Mouse (Mus musculus): ENCODE results near the gene Hpse2.
"Not testable (repeated sequence)": the region's sequence is repeated elsewhere in the genome, so short reads cannot be mapped to it uniquely, and the experiment has no call there.

Hpse2 gene

DNA sequence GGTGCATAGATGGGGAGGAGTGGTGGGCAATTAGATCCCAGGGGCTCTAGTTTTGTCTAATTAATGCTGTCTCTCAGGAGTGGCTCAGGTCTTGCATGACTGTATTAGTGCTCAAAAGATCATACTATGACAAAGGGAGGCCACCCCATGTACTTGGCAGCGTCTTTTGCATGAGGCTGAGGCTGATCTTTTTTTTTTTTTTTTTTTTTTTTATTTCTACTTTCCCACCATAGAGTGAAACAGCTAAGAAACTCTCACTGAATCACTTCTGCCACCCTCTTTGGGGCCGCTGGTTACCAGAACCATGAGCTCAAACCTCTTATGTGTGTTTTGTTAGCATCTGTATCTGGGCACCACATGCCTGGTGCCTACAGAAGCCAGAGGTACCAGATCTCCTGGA lies 549.0 kb downstream of the Hpse2 start:
- DNase-seq: no peak

DNA sequence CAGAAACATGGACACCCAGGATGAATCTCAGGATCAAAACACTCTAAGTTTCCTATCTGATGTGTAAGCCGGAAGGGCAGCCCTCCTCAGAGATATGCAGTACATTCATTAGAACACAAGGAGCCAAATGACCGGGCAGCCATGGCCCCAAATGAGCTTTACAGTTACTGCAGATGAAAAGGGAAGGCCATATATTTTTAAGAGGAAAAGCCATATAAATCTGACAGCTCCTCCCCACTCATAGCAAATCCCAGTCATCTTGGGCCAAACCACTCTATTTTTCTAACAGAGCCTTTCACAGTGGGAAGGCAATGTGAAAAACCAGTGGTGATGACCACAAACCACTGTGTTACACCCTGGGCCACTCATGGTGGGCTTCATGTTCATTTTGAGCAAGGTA lies 549.9 kb downstream of the Hpse2 start:
- no peak for DNase-seq

- DNase-seq: no peak
These were observed 550.6 kb downstream of the Hpse2 start for GRCm38 (mm10) chr19:42837591-42837990.

DNA sequence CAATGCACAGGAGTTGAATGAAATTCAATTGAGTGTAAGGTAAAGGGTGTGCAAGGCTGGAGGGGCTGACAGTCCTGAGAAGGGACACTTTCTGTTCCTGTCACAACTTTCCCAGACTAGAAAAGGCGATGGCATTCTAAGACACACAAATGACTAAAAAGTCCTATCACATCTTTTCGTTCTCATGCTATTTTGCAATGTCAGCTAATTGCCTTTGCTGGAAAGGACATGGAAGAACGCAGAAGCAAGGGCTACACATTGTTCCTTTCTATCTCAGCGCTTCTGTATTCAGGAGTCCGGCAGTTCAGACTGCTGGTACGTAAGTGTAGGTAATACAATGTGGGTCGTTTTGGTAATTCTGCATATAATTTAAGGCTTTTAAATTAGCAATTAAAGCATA lies 555.0 kb downstream of the Hpse2 start:
- no peak for DNase-seq

GRCm38 (mm10) chr19:42832251-42832650 lies 555.9 kb downstream of the Hpse2 start:
- DNase-seq: no peak

- peak; percentile 33 for DNase-seq
These were observed 559.0 kb downstream of the Hpse2 start for GRCm38 (mm10) chr19:42829196-42829595.

GRCm38 (mm10) chr19:42827843-42828242 lies 560.3 kb downstream of the Hpse2 start:
- DNase-seq: no peak

DNA sequence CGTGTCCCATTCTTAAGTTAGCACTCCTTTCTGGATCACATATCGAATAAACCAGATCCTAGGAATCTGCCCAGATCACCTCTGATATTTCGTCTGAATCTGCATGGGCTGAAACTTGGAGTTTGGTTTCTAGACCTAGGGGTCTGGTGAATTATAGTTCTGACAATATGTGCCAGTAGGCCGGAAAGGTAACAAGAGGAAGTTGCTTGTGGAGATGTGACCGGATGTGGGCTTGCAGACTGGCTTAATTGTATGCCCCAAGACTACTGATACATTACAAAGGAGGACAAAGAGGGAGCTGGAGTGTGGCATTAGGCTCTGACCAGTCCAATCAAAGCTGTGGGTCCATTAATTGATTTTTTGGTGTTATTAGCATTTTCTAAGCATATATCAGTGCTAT lies 568.0 kb downstream of the Hpse2 start:
- no peak for DNase-seq

- no peak for DNase-seq
These were observed 570.4 kb downstream of the Hpse2 start for GRCm38 (mm10) chr19:42817761-42818160.

GRCm38 (mm10) chr19:42816261-42816660 lies 571.9 kb downstream of the Hpse2 start:
- no peak for DNase-seq

- DNase-seq: no peak
These were observed 578.0 kb downstream of the Hpse2 start for GRCm38 (mm10) chr19:42810140-42810539.

DNA sequence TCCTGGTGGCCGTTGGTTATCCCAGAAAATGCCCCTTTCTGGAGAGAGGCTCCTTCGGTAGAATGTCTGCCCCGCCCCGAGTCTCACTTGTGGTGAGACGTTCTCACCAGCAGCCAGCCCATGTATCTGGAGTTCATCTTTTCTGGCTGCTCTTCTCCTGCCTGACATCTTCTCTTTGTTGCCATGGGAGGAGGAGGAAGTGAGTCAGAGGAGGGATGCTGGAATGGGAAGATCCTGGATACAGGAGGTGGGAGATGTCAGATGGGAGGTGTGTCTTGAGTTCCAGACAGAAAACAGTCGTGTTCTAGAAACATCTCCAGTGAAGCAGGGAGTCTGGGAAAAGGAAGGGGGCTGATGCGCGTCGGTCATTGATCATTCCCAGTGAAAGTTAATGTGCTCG lies 578.7 kb downstream of the Hpse2 start:
- no peak for DNase-seq

GRCm38 (mm10) chr19:42797866-42798265 lies 590.3 kb downstream of the Hpse2 start:
- no peak for DNase-seq

DNA sequence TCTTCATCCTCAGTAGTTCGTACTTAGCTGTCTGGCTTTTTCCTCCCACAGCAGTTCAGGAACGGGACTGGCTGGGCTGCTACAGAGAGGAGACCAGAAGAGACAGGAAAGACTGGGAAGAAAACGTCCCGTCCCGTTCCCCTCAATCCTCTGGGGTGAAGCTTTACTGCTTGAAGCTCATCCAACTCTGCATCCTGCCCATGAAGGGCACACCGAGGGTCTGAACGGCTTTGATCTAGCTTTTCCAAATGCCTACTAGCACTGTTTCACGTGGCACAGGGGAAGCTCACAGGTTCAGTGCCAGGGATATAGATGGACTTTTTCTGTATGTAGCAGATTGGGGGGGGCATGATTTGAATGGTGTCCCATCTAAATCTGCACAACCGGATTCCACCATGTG lies 592.4 kb downstream of the Hpse2 start:
- DNase-seq: no peak

- DNase-seq: peak; percentile 93
These were observed 593.1 kb downstream of the Hpse2 start for GRCm38 (mm10) chr19:42794914-42795613.

DNA sequence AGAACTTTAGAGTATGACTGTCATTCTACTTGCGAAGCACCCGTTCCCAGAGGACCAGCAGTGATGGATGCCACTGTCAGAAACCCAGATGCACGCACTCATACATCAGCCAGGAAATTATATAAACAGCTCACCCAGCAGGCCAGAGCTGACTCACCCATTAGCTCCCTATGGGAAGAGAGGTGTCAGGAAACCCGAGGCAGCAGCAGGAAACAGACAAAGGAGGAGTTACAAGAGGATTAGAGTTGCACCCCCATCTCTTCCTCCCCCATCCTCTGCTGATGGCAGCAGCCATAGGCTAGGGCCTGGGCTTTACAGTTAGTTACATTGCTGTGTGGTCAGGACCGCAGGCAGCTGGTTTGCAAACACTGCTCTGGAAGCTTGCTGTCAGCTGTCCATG lies 599.8 kb downstream of the Hpse2 start:
- DNase-seq: no peak

- no peak for DNase-seq
These were observed 602.5 kb downstream of the Hpse2 start for GRCm38 (mm10) chr19:42785562-42786220.

DNA sequence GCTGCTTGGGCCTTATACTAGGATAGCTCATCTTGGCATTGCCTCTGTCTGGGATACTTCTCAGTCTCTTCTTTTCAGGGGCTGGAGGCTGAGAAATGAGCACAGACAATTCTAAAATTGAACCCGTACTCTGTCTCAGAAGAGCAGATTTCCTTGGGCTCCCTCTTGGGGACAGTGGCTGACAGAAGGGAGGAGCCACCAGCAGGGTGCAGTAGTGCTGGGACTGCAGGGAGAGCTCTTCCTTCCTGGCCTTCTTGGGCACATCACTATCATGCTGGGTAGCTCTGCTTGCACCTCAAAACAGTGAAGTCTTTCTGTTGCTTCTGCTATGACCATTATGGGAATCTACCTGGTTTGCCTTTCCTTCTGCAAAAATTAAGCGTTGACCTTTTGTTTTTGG lies 603.0 kb downstream of the Hpse2 start:
- no peak for DNase-seq

DNA sequence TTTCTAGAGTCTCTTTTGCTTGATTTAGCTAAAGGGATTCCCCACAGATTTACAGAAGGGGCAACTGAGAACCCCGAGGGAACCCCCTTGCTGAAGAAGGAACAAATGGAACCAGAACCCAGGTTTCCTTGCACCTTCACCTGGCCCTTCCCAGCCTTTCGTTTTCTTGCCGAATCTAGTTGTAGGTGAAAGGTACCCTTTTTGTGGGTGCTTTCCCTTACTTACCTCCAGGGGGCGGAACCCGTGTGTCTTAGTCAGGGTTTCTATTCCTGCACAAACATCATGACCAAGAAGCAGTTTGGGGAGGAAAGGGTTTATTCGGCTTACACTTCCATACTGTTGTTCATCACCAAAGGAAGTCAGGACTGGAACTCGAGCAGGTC lies 608.0 kb downstream of the Hpse2 start:
- DNase-seq: not testable (repeated sequence)

- DNase-seq: peak; percentile 83
These were observed 608.5 kb downstream of the Hpse2 start, which contains the start of gene Hps1 for GRCm38 (mm10) chr19:42779531-42780155. Hps1 (minus strand) TSS chr19:42779978.

- DNase-seq: peak; percentile 38
These were observed 610.4 kb downstream of the Hpse2 start for GRCm38 (mm10) chr19:42777801-42778200.

- peak; percentile 31 for DNase-seq
These were observed 611.3 kb downstream of the Hpse2 start for GRCm38 (mm10) chr19:42776813-42777212.

GRCm38 (mm10) chr19:42770141-42770872 lies 617.8 kb downstream of the Hpse2 start:
- no peak for DNase-seq

GRCm38 (mm10) chr19:42769648-42770047 lies 618.5 kb downstream of the Hpse2 start:
- no peak for DNase-seq
